Mouse (Mus musculus) embryonic fibroblast, embryonic 13.5 days (primary cell): Measurements from ENCODE around the gene 1110051M20Rik. TPM values are rescaled to one million over a fixed set of nuclear protein-coding genes. Genes with fewer than 3 reads are reported as not detected.

Experiments
- H3K27ac ChIP-seq: 2 replicates; pipeline ENCODE4 v1.5.1; 2012; ENCODE audit warnings: low read length, control low read depth, inconsistent platforms; ENCODE audit not compliant: insufficient read depth
- H3K4me1 ChIP-seq: 2 replicates; pipeline ENCODE4 v1.6.1; 2011; ENCODE audit warnings: low read length; ENCODE audit not compliant: control insufficient read depth, insufficient read depth
- H3K4me3 ChIP-seq: 2 replicates; pipeline ENCODE4 v1.5.1; 2011; ENCODE audit warnings: mild to moderate bottlenecking, control low read depth, low read length; ENCODE audit not compliant: insufficient read depth
- CTCF ChIP-seq: IDR thresholded peaks from 2 replicates; pipeline ENCODE4 v1.5.1; 2011; ENCODE audit warnings: mild to moderate bottlenecking, control low read depth, low read length, moderate library complexity, borderline replicate concordance; ENCODE audit not compliant: insufficient read depth
- POLR2A ChIP-seq: IDR thresholded peaks from 2 replicates; pipeline ENCODE4 v1.6.1; 2011; ENCODE audit warnings: low read depth, mild to moderate bottlenecking, control low read depth, low read length, moderate library complexity
- polyA plus RNA-seq: library from polyadenylated mRNA; stranded (reverse); fragments of >200 nt; gene quantifications from 2 replicates; pipeline ENCODE4 v1.2.4, GENCODE M21; 2011; ENCODE audit warnings: low read depth; ENCODE audit not compliant: missing spikeins, insufficient read length

The 1110051M20Rik gene
- polyA plus RNA-seq, 1 experiment, result 36.3 TPM

- TF ChIP-seq POLR2A (no peak), CTCF (no peak)
- Histone ChIP-seq H3K4me3 (no peak overlapping the region), H3K27ac (no peak overlapping the region), H3K4me1 (peaks cover 11% of the 10 kb centered on the region)
Measured at GRCm38 (mm10) chr2:91331051-91331843, 113.3 kb downstream of the 1110051M20Rik start.

GRCm38 (mm10) chr2:91329996-91330738 lies 114.3 kb downstream of the 1110051M20Rik start:
- TF ChIP-seq CTCF (no peak), POLR2A (no peak)
- Histone ChIP-seq H3K4me1 (peaks cover 11% of the 10 kb centered on the region), H3K27ac (no peak overlapping the region), H3K4me3 (no peak overlapping the region)

GRCm38 (mm10) chr2:91328729-91329125 lies 115.8 kb downstream of the 1110051M20Rik start:
- H3K27ac ChIP-seq, result no peak overlapping the region

GRCm38 (mm10) chr2:91327968-91328728 lies 116.4 kb downstream of the 1110051M20Rik start:
- H3K27ac ChIP-seq, result no peak overlapping the region
- H3K4me1 ChIP-seq, result peaks cover 11% of the 10 kb centered on the region
- TF ChIP-seq CTCF (no peak), POLR2A (no peak)
- no peak overlapping the region for H3K4me3 ChIP-seq

More at GRCm38 (mm10) chr2:91328729-91329125, 115.8 kb downstream of the 1110051M20Rik start:
- no peak overlapping the region for H3K4me3 ChIP-seq
- TF ChIP-seq CTCF (no peak), POLR2A (no peak)
- peaks cover 11% of the 10 kb centered on the region for H3K4me1 ChIP-seq

GRCm38 (mm10) chr2:91326746-91327350 lies 117.7 kb downstream of the 1110051M20Rik start:
- Histone ChIP-seq H3K4me1 (peaks cover 11% of the 10 kb centered on the region), H3K27ac (no peak overlapping the region), H3K4me3 (no peak overlapping the region)
- no peak for TF ChIP-seq POLR2A
- no peak for TF ChIP-seq CTCF

- H3K4me1 ChIP-seq, result peaks cover 4% of the 10 kb centered on the region
- no peak for TF ChIP-seq POLR2A
- TF ChIP-seq CTCF, result no peak
- no peak overlapping the region for H3K4me3 ChIP-seq
- H3K27ac ChIP-seq, result no peak overlapping the region
Measured at GRCm38 (mm10) chr2:91324761-91325421, 119.6 kb downstream of the 1110051M20Rik start.

GRCm38 (mm10) chr2:91324346-91324745 lies 120.2 kb downstream of the 1110051M20Rik start:
- Histone ChIP-seq H3K4me1 (peaks cover 2% of the 10 kb centered on the region; the same call in 1 of the 2 replicates), H3K27ac (no peak overlapping the region), H3K4me3 (no peak overlapping the region)
- TF ChIP-seq POLR2A (no peak), CTCF (no peak)

- no peak overlapping the region for H3K27ac ChIP-seq
- TF ChIP-seq POLR2A, result no peak
- TF ChIP-seq CTCF, result no peak
- H3K4me3 ChIP-seq, result no peak overlapping the region
- H3K4me1 ChIP-seq, result peaks cover 2% of the 10 kb centered on the region; the same call in 1 of the 2 replicates
Measured at GRCm38 (mm10) chr2:91322490-91322889, 122.0 kb downstream of the 1110051M20Rik start.
